Mouse (Mus musculus) embryo, embryonic 9.5 days (tissue): ENCODE measurements around the gene Ciart.
"Not testable (repeated sequence)": the region's sequence is repeated elsewhere in the genome, so short reads cannot be mapped to it uniquely, and the experiment has no call there.

Source experiments
- DNase-seq: peaks from one replicate; pipeline ENCODE4 v3.0.0-alpha.2; 2017; ENCODE audit errors: extremely low spot score

Ciart gene

GRCm38 (mm10) chr3:95865571-95865970 is 16.5 kb downstream of the Ciart start:
- no peak for DNase-seq

- DNase-seq = no peak
Measured at GRCm38 (mm10) chr3:95865050-95865449, 17.0 kb downstream of the Ciart start.

- no peak for DNase-seq
Measured at GRCm38 (mm10) chr3:95863578-95863977, 18.5 kb downstream of the Ciart start.

GRCm38 (mm10) chr3:95861796-95862195 is 20.3 kb downstream of the Ciart start:
- peak; percentile 72 for DNase-seq

GRCm38 (mm10) chr3:95861216-95861615 is 20.8 kb downstream of the Ciart start:
- DNase-seq = no peak

- DNase-seq = no peak
Measured at GRCm38 (mm10) chr3:95860323-95860722, 21.7 kb downstream of the Ciart start.

GRCm38 (mm10) chr3:95858278-95858677 is 23.8 kb downstream of the Ciart start:
- DNase-seq = not testable (repeated sequence)

- DNase-seq = not testable (repeated sequence)
Measured at GRCm38 (mm10) chr3:95857050-95857449, 25.0 kb downstream of the Ciart start.

- no peak for DNase-seq
Measured at GRCm38 (mm10) chr3:95856115-95856514, 25.9 kb downstream of the Ciart start.

- peak; percentile 91 for DNase-seq
Measured at GRCm38 (mm10) chr3:95855502-95856089, 26.5 kb downstream of the Ciart start, which contains the start of gene Prpf3. Gene Prpf3 (minus strand): TSS chr3:95855885.

GRCm38 (mm10) chr3:95851317-95851716 is 30.7 kb downstream of the Ciart start:
- DNase-seq = no peak

GRCm38 (mm10) chr3:95850611-95851010 is 31.4 kb downstream of the Ciart start:
- no peak for DNase-seq

GRCm38 (mm10) chr3:95842503-95843214 is 39.4 kb downstream of the Ciart start:
- DNase-seq = no peak

- no peak for DNase-seq
Measured at GRCm38 (mm10) chr3:95839250-95839649, 42.8 kb downstream of the Ciart start.

- no peak for DNase-seq
Measured at GRCm38 (mm10) chr3:95829053-95829452, 53.0 kb downstream of the Ciart start.
